Mouse (Mus musculus) hindbrain, embryonic 11.5 days (tissue): ENCODE measurements at regions not wholly inside any gene's neighbourhood (a gene's known extent, or its start where the extent isn't known, plus 50 kb on each side); places are given as distances from the start of the nearest gene placed in this dataset.

Source experiments
- ATAC-seq: fragments of 200-750 bp; cut with Nextera tagmentation; 2 replicates; pipeline ENCODE4 v1.8.0; 2017; ENCODE audit warnings: mild to moderate bottlenecking, moderate TSS enrichment, moderate library complexity; ENCODE audit not compliant: low FRiP score
- DNase-seq: peaks from one replicate; pipeline ENCODE4 v3.0.0-alpha.2; 2015; ENCODE audit warnings: low spot score
- H3K27ac ChIP-seq: fragments of 300-500 bp; sonication (generic); 2 replicates; pipeline ENCODE4 v1.5.1; 2014; ENCODE audit warnings: mild to moderate bottlenecking, low read depth, low read length
- H3K27me3 ChIP-seq: fragments of 300-500 bp; sonication (generic); 2 replicates; pipeline ENCODE4 v1.6.1; 2014; ENCODE audit warnings: mild to moderate bottlenecking, low read length, moderate library complexity, mixed read lengths; ENCODE audit not compliant: control insufficient read depth, insufficient read depth
- H3K36me3 ChIP-seq: fragments of 300-500 bp; sonication (generic); 2 replicates; pipeline ENCODE4 v1.6.1; 2014; ENCODE audit warnings: mild to moderate bottlenecking, low read length, moderate library complexity, mixed read lengths; ENCODE audit not compliant: control insufficient read depth, insufficient read depth
- H3K4me1 ChIP-seq: fragments of 300-500 bp; sonication (generic); replicated peaks from 2 replicates; pipeline ENCODE4 v1.6.1; 2014; ENCODE audit warnings: low read length, mixed read lengths; ENCODE audit not compliant: control insufficient read depth, insufficient read depth
- H3K4me2 ChIP-seq: fragments of 300-500 bp; sonication (generic); replicated peaks from 2 replicates; pipeline ENCODE4 v1.6.1; 2014; ENCODE audit warnings: mild to moderate bottlenecking, low read depth, low read length
- H3K4me3 ChIP-seq: fragments of 300-500 bp; sonication (generic); 2 replicates; pipeline ENCODE4 v1.5.1; 2014; ENCODE audit warnings: low read depth, low read length
- H3K9ac ChIP-seq: fragments of 300-500 bp; sonication (generic); 2 replicates; pipeline ENCODE4 v1.6.1; 2014; ENCODE audit warnings: low read depth, low read length
- H3K9me3 ChIP-seq: fragments of 300-500 bp; sonication (generic); 2 replicates; pipeline ENCODE4 v1.6.1; 2016; ENCODE audit warnings: low read length; ENCODE audit not compliant: control insufficient read depth
- WGBS: fragments of 180-500 bp; shearing (Covaris S2); extraction: QIAGEN DNeasy Blood & Tissue Kit; methylation state at CpG from one replicate; pipeline ENCODE4 v1.1.7; 2014; 5-methylcytosine and 5-hydroxymethylcytosine counted together

- ATAC-seq (no peak), DNase-seq (no peak)
- Histone ChIP-seq H3K27ac (no peak overlapping the region), H3K27me3 (no peaks in the 10 kb centered on the region), H3K4me3 (no peak overlapping the region), H3K4me1 (no peaks in the 10 kb centered on the region), H3K9ac (no peak overlapping the region), H3K36me3 (no peaks in the 10 kb centered on the region), H3K4me2 (no peak overlapping the region), H3K9me3 (no peaks in the 10 kb centered on the region)
- whole genome bisulfite sequencing, result 88% methylated on average over 2 of the region's 2 CpGs
Measured at GRCm38 (mm10) chr13:105503657-105504056, 60.2 kb downstream of the Htr1a start.

- peak; percentile 54 for ATAC-seq
Measured at GRCm38 (mm10) chr13:105537981-105538680, 94.7 kb downstream of the Htr1a start.

GRCm38 (mm10) chr13:105573248-105573647, 129.8 kb downstream of the Htr1a start:
- Histone ChIP-seq H3K9me3 (no peaks in the 10 kb centered on the region), H3K4me2 (no peak overlapping the region), H3K27me3 (no peaks in the 10 kb centered on the region), H3K36me3 (no peaks in the 10 kb centered on the region), H3K4me3 (no peak overlapping the region), H3K4me1 (no peaks in the 10 kb centered on the region), H3K27ac (no peak overlapping the region), H3K9ac (no peak overlapping the region)
- ATAC-seq (no peak), DNase-seq (no peak)
- 81% methylated on average over 1 of the region's 1 CpGs for WGBS

More at GRCm38 (mm10) chr13:105537981-105538680, 94.7 kb downstream of the Htr1a start:
- Histone ChIP-seq H3K4me3 (no peak overlapping the region), H3K27me3 (no peaks in the 10 kb centered on the region), H3K4me1 (no peaks in the 10 kb centered on the region), H3K9me3 (no peaks in the 10 kb centered on the region), H3K9ac (no peak overlapping the region), H3K36me3 (no peaks in the 10 kb centered on the region), H3K27ac (no peak overlapping the region), H3K4me2 (no peak overlapping the region)
- WGBS, result 27% methylated on average over 3 of the region's 3 CpGs
- peak; percentile 27 for DNase-seq

- no peaks in the 10 kb centered on the region for H3K36me3 ChIP-seq
- DNase-seq (no peak), ATAC-seq (no peak)
- no peak overlapping the region for H3K27ac ChIP-seq
- H3K4me1 ChIP-seq, result no peaks in the 10 kb centered on the region
- 92% methylated on average over 2 of the region's 2 CpGs for WGBS
- H3K9ac ChIP-seq, result no peak overlapping the region
- no peak overlapping the region for H3K4me3 ChIP-seq
- no peak overlapping the region for H3K4me2 ChIP-seq
- H3K27me3 ChIP-seq, result no peaks in the 10 kb centered on the region
- H3K9me3 ChIP-seq, result no peaks in the 10 kb centered on the region
Measured at GRCm38 (mm10) chr13:105606450-105606849, 163.0 kb downstream of the Htr1a start.

- Histone ChIP-seq H3K4me2 (no peak overlapping the region), H3K9me3 (no peaks in the 10 kb centered on the region), H3K27me3 (no peaks in the 10 kb centered on the region), H3K27ac (no peak overlapping the region), H3K4me1 (no peaks in the 10 kb centered on the region), H3K9ac (no peak overlapping the region), H3K4me3 (no peak overlapping the region), H3K36me3 (no peaks in the 10 kb centered on the region)
- DNase-seq (no peak), ATAC-seq (no peak)
- 38% methylated on average over 1 of the region's 1 CpGs for WGBS
Measured at GRCm38 (mm10) chr13:105619308-105619707, 175.9 kb downstream of the Htr1a start.

- Histone ChIP-seq H3K4me3 (no peak overlapping the region), H3K9ac (no peak overlapping the region), H3K4me2 (no peak overlapping the region), H3K4me1 (no peaks in the 10 kb centered on the region), H3K36me3 (no peaks in the 10 kb centered on the region), H3K27ac (no peak overlapping the region), H3K27me3 (no peaks in the 10 kb centered on the region), H3K9me3 (no peaks in the 10 kb centered on the region)
- 81% methylated on average over 1 of the region's 1 CpGs for WGBS
- no peak for DNase-seq
- ATAC-seq, result peak; percentile 22; the same call in 1 of the 2 replicates
Measured at GRCm38 (mm10) chr13:105620867-105621266, 177.4 kb downstream of the Htr1a start.

GRCm38 (mm10) chr13:105628618-105629017, 185.2 kb downstream of the Htr1a start:
- 86% methylated on average over 5 of the region's 5 CpGs for WGBS
- Histone ChIP-seq H3K4me3 (no peak overlapping the region), H3K4me1 (no peaks in the 10 kb centered on the region), H3K36me3 (no peaks in the 10 kb centered on the region), H3K27ac (no peak overlapping the region), H3K4me2 (no peak overlapping the region), H3K9ac (no peak overlapping the region), H3K27me3 (no peaks in the 10 kb centered on the region), H3K9me3 (no peaks in the 10 kb centered on the region)
- ATAC-seq, result no peak
- DNase-seq, result no peak

GRCm38 (mm10) chr13:105648617-105649016, 205.2 kb downstream of the Htr1a start:
- no peak overlapping the region for H3K4me2 ChIP-seq
- ATAC-seq, result no peak
- no peak for DNase-seq
- H3K9ac ChIP-seq, result no peak overlapping the region
- H3K4me3 ChIP-seq, result no peak overlapping the region
- H3K27me3 ChIP-seq, result no peaks in the 10 kb centered on the region
- no peaks in the 10 kb centered on the region for H3K4me1 ChIP-seq
- 87% methylated on average over 3 of the region's 3 CpGs for WGBS
- no peak overlapping the region for H3K27ac ChIP-seq
- H3K9me3 ChIP-seq, result no peaks in the 10 kb centered on the region
- H3K36me3 ChIP-seq, result no peaks in the 10 kb centered on the region
